Mouse (Mus musculus): Measurements from ENCODE around the gene Hoxd3.

Gene Hoxd3

DNA sequence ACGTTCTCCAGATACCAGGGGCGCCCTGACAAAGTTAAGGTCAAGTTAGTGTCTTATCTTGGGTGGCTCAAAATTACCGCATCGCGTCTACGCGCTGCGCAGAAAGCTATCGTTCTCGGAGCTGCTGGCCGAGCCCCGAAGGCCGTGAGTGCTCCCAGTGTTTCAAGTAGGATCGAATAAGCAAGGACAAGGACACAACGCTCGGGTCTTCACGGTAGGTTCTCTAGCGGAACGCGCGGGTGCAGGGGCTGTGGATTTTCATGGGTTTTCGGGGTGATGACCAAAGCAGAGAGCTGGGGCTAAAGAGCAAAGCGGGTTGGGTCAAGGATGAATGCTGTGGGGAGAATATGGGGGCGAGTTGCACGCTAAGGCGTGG is 32.1 kb upstream of the Hoxd3 start:
- DNase-seq (ENCODE audit: low spot score) = no peak

DNA sequence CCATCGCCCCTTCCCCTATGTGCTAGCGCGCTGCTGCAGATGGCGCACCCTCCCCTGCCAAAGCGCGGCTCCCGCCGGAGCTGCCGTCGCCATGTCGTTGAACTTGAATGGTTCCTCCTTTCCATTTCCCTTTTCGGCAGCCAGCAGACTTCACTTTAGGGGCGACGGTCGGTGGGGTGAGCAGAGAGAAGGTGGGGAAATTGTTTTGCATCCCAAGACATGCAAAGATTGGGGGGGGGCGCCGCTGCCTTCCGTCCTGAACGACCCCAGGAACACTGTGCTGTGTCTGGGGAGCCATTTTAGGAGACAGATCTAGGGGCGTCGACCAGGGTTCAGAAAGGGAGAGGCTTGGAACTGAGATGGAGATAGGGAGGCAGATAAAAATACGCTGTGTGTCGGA is 31.7 kb upstream of the Hoxd3 start:
- no peak for DNase-seq (ENCODE audit: low spot score)

DNA sequence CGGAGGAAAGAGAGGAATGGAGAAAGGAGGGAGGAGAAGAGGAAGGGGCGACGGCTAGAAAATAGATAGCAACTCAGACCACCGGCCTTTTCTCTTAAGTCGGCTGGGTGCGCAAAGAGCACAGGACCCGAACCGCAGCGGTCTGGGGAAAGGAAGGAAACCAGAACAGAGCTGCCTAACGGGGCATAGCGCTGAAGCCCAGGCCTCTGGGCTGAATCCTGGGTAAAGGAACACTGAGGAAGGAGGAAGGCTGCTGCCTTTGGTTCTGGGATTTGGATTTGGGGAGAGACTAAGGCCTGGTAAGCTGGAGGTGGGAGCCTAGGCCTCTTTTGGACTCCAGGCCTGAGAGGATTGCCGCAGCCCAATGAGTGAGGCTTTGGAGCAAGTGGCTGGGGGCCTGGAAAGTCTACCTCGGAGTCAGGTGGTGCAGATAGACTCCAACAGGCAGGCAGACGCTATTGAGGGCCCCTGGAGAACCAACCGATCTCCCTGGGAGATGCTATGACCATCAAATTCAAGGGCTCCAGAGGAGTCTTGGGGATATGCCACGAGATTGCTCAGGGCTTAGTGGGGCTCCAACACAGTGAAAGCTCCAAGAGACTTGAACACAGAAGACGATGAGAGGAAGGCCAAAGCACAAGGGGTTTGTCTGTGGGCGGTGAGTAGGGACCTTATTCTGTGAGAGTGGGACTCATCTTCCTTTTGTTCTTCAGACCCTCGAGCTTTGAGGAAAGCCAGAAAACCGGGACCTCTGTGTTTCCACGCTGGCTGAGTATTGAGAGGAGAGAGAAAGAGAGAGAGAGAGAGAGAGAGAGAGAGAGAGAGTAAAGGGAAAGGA is 30.9 kb upstream of the Hoxd3 start:
- DNase-seq (ENCODE audit: low spot score) = no peak

DNA sequence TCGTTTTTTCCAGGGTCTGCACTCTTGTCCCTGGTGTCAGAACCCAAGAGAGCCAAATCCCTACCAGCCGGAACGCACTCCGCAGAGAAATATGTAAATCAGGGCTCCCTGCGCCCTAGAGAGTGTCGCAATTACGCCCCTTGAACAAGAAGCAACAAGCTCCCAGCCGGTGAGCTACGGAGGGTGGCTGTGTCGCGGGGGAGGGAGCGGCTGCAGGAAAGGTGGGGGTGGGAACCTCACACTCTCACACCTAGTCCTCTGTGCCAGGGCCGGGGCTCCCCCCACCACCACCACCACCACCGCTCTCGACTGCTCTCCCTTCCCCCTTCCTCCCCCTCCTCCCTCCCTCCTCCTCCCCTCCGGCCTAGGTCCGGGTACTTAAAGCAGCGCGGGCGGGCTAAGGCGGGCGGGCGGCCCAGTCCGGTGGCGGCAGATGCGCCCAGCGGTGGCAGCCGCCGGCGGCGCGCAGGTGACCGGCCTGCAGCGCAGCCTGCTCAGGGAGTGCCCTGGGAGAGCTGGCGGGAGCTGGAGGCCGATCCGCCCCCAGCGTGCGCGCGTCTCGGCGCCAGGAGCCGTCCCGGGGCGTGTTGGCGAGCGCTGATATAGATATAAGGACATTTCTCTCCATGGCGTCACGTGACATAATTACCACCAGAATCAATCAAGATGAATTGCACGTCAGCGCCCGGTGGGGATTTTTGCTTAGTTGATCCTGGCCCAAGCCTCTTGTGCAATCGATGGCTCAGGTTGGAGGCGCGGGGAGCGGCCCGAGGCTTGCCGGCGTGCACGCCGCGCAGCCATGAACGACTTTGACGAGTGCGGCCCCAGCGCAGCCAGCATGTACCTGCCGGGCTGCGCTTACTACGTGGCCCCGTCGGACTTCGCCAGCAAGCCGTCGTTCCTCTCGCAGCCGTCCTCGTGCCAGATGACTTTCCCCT is 29.9 kb upstream of the Hoxd3 start:
- no peak for DNase-seq (ENCODE audit: low spot score)

DNA sequence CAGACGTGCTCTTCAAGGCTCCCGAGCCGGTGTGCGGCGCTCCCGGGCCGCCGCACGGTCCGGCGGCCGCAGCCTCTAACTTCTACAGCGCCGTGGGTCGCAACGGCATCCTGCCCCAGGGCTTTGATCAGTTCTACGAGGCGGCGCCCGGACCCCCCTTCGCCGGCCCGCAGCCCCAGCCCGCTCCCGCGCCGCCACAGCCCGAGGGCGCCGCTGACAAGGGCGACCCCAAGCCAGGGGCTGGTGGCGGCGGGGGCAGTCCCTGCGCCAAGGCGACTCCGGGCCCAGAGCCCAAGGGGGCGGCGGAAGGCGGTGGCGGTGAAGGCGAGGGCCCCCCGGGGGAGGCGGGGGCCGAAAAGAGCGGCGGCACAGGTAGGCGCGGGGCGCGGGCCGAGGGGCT is 28.9 kb upstream of the Hoxd3 start:
- DNase-seq (ENCODE audit: low spot score) = no peak

DNA sequence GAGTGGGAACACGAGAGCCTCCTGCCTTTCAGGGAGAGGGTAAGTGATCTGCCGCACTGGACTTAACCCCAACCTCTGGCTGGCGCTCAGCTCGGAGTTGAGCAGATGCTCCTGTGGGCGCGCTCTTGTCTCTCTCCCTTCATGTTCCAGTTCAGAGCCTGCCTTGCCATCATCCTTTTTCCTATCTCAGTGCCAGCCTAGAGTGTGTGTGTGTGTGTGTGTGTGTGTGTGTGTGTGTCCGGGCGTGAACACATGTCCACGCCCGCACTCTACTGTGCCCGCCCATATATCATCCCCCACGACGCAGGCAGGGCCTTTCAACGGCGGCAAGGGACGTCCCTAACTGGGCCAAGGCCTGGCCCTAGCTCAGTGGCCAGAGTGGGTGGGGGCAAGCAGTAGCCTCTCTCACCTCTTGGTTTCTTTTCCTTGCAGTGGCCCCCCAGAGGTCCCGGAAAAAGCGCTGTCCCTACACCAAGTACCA is 28.2 kb upstream of the Hoxd3 start:
- DNase-seq (ENCODE audit: low spot score) = no peak

DNA sequence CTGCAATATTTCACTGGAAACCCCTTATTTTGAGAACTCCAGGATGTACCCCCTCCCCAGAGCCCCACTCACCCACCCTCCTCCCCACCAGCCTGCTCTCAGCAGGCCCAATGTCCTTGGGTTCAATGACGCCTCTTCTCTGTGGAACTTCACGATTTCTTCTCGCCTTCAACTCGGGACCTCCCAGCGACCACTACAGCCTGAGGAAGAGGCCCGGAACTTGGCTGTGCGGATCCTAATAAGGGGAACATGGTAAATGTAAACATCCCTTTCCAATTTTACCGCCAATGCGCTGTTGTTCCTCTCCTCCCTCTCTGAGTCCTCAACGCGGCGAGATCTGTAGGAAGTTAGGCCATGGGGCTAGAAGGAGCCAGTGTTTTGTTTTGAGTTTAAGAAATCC is 27.6 kb upstream of the Hoxd3 start:
- no peak for DNase-seq (ENCODE audit: low spot score)

DNA sequence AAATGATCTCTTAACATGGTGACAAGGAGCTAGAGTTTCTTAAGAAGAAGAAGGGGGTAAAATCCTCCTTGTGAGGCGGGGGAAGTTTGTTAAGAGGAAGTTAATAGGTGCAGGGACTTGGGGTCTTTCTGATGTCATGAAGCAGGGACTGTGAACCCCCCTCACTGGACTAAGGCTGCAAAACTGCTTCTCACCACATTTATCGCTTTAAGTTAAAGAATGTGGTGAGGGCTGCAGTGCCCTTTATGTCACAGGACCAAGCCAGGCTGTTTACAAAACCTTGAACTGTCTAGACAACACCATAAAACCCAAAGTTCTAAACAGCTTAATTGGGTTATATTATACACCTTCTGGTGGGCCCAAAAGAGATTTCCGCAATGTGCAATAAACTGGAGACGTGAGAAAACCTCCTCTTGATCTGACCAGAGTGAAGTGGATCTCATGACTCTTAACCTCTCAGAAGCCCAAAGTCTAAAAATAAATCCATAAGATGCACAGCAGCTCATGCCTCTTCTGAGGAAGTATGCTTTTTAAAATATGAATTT is 26.6 kb upstream of the Hoxd3 start:
- no peak for DNase-seq (ENCODE audit: low spot score)

DNA sequence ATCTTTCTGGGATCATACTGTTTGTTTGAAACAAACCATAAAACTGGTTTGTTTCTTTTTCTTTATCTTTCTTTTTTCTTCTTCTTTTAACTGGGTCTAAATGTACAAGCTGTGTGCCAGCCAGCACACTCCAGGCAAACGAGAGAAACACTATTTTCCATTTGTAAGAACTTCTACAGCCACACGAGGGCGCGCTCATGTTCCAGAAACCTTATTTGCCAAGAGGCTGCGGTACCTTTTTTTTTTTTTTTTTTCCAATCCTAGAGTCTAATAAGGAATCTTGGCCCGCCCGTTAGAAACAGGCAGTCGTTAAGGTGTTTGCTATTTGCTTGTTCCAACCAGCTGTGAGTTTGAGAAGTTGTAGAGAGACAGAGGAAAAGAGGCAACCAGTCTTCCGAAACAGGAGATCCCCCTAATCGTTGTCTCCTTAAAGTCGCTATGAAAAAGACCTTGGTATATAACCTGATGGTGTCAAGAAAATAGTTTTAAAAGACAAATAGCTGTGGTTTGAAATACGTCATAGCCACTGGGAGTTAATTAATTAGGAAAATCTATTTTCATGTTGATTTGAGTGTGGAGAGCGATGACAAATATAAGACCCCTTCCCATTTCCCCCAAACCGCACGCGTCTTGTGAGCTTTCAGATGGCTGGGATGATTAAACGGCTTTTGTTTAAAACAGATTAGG is 25.3 kb upstream of the Hoxd3 start:
- DNase-seq (ENCODE audit: low spot score) = no peak

DNA sequence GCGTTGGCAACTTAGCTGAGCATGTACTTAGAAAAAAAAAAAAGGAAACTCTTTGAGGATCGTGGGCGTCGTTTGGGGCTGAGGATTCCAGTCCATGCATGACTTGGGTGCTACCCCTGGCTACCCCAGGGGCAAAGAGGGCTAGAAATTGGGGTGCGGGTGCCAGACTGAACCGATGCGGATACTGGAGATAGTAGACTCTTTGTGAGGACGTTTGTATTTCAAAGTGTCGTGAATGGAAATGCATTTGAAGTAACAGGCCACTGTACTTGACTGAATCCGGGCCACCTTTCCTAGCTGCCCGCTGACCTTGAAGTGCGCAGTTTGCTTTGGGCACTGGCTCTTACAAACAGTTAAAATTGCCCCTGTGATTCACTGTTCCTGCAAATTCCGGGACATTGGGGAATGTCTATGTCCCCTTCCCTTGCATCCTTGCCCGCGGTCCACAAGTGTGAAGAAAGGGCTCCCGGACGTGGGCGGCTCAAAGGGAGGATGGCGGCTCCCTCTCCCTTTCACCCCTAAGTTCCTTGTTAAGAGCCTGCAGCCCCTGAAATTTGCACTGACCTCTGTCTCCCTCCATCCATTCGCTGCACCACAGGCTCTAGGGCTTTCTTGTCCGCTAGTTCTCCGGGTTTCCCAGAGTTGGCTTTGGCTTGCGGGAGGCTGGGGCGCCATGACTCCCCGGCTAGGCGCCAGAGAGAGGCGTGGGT is 24.6 kb upstream of the Hoxd3 start:
- no peak for DNase-seq (ENCODE audit: low spot score)

DNA sequence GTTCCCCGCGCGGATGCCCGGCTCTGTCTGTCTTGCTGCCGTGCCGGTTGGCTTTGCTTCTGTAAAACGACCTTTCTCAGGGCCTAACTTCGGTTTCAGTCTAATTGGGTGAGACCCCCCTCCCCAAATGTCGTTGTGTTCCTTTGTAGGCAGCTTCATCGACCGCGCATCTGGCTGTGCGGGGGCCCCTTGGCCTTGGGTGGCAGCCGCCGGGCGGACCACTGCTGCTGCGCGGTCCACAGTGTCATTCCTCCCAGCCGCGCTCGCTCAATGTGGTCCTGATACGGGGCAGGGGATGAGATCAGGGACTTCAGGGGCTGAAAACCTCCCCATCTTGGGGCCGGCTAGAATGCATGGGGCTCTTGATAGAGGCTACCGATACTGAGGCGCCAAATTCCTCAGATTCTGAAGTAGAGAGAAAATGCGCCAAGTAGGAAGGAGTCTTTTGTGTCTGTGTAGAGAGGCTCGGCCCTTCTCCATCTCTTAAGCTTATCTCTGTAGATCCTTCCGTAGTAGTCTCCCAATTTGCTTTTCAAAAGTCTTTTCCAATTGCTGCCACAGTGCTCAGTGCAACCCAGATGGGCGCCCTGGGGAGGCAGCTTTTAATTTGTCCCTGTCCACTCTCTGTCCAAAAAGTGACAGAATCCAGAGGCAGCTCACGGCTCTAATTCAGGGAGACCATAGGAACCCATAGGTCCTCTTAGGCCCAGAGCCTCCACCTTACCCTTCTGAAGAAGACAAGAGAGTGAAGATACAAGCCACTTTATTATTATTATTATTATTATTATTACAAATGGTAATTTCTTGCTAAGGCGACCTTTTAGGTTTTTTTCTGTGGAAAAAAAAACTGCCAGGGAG is 23.8 kb upstream of the Hoxd3 start:
- DNase-seq (ENCODE audit: low spot score) = no peak

DNA sequence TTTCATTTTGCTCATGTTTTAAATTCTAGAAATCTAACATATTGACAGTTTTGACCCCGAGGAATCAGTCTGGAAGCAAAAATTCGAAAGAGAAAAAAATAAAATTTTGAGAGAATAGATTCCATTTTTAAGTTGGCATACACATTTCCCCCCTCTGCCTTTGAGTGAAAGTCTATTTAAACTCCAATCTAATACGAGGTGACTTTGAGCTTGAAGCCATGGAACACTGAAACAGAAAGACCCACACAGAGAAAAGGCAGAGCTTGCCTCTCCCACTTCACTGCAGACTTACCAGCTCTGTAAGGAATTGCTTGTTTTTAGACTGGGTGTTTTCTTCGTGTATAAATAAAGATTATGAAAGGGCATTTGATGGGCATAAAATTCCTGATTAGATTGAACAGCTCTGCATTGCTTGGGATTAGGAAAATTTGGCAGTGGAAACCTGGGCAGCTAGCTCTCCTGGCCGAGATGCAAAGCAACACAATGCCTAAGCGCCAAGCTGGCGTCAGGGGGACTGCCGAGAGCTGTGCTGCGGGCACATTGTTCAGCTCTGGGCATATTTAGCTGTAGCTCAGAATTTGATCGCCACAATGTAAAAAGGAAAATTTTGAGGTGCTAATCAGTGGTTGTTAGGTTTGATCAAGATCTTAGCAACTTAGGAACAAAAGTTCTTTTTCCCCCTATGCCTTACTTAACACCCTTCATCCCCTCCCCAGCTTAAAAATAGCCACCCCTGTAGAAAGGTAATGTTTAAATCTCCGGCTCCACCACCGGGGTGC is 22.7 kb upstream of the Hoxd3 start:
- no peak for DNase-seq (ENCODE audit: low spot score)

DNA sequence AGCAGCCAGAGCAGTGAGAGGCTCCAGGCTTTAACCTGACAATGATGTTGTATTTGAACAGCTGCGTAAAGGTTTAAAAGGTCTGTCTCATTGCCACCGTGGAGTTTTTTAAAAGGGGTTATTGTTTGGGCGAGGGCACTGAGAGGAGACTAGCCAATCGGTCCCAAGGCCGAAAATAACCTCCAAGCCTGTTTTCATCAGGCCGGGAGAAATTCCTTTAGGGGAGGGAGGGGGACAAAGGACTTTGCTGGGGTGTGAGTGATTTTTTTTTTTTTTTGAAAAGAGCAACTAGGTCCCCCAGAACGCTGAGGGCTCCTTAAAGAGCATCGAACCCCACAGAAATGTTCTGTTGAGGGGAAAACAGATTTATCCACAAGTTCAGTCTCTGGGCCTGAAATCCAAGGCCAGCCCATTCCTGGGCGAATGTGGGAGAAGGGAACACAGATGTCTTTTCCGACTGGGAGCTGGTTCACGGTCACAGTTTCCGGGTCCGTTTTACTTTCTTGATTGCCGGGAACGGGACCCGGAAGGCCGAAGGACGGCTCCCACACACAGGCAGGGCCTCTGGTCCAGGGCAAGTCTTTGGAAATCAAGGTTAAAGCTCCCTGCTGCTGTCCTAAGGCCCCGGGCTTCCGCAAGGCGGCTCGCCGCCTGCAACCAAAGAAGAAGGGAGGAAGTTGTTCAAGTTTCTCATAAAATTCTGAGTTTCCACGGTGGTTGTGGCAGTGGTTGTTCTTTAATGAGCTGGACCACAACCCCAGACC is 22.0 kb upstream of the Hoxd3 start:
- no peak for DNase-seq (ENCODE audit: low spot score)

DNA sequence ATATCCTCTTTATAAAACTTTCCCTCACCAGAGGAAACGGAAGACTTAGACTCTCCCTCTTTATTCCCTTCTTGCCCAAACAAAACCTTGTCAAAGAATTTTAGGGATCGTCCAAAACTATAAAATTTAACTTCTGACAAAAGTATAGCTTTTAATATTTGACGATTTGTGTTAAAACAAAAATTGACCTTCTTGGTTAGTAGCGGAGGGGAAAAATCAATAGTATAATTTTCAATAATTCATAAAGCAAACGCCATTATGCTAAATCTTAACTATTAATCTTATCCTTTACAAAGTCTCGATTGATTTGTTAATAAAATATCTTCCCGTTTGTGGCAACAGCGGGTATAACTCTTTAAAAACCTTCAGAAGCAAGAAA is 21.4 kb upstream of the Hoxd3 start:
- no peak for DNase-seq (ENCODE audit: low spot score)

DNA sequence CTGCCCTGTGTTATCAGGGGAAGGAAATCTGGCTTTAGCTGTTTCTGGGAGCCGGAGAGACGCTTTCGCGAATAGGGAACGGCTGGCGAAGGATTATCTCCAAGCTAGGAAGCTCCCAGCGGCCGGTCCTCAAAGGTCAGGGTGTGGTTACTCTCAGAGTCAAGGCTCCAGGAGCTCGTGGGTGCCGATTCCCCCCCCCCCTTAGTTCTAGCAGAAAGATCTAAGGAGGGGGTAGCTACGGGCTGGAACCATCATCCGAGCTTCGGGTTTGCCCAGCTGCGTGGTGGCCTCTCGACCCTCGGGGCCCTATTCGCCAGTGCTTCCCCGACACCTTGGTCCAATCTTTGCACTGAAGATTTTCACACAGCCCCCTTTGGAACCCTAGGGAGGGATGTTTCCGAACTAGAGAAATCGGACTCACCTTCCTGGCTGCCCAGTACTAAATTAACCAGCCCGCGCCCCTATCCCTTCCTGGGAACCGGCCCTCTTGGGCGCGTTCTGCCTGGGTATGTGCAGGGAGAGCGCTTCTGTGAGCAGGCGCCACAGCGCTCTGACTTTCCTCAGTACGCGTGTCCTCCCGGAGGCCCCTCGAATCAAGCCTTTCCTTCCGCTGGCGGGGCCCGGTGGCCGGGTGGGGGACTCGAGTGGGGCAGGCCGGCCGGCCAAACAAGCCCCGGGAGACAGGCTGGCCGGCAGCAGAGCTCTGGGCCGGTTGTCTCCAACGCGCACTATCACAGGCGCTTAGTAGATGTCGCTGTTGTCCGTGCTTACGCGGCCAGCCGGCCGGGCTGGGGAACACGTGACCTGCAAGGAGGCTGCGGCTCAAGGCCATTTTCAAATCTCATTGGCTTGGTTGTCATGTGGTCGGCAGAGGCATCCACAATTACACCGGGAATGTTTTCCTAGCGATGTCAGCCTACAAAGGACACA is 20.4 kb upstream of the Hoxd3 start, which contains the start of gene Hoxd10:
TSS of gene Hoxd10 (plus strand) at position 903 of the 930 bp plus-strand sequence.
- DNase-seq (ENCODE audit: low spot score) = no peak

DNA sequence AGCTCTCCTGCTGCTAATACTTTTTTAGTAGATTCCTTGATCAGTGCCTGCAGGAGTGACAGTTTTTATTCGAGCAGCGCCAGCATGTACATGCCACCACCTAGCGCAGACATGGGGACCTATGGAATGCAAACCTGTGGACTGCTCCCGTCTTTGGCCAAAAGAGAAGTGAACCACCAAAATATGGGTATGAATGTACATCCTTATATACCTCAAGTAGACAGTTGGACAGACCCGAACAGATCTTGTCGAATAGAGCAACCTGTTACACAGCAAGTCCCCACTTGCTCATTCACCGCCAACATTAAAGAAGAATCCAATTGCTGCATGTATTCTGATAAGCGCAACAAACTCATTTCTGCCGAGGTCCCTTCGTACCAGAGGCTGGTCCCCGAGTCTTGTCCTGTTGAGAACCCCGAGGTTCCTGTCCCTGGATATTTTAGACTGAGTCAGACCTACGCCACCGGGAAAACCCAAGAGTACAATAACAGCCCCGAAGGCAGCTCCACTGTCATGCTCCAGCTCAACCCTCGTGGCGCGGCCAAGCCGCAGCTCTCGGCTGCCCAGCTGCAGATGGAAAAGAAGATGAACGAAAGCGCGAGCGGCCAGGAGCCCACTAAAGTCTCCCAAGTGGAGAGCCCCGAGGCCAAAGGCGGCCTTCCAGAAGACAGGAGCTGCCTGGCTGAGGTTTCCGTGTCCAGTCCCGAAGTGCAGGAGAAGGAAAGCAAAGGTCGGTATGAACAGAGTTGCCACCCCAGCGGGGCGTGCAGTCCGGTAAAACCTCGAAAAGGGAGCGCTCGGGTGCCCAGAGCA is 19.5 kb upstream of the Hoxd3 start:
- no peak for DNase-seq (ENCODE audit: low spot score)

Measured in MN1 (cell line).